Mouse (Mus musculus) mesoderm, embryonic 11.5 days (tissue): ENCODE measurements at regions not wholly inside any gene's neighbourhood (a gene's known extent, or its start where the extent isn't known, plus 50 kb on each side); places are given as distances from the start of the nearest gene placed in this dataset.

Source experiments
- DNase-seq: peaks from one replicate; pipeline ENCODE4 v3.0.0-alpha.2; 2012; ENCODE audit warnings: low read depth, low spot score

DNA sequence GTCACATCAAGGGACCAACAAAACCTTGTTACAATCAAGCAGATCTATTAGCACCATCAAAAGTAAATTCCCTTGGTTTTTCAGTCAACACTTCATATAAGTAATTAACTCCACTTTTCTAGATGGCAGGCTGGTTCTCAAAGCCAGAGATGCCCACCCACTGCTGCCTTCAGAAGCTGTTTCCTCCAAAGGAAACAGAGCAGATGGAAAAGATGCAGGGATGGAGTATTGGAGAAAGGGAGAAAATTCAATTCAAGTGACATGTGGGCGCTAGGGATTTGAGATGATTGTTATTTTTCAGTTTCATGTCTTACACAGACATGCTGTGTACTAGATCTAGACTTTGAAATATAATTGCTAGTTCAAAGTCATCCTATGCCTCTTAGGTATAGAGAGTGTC is 705.1 kb downstream of the Edem1 start:
- no peak for DNase-seq

DNA sequence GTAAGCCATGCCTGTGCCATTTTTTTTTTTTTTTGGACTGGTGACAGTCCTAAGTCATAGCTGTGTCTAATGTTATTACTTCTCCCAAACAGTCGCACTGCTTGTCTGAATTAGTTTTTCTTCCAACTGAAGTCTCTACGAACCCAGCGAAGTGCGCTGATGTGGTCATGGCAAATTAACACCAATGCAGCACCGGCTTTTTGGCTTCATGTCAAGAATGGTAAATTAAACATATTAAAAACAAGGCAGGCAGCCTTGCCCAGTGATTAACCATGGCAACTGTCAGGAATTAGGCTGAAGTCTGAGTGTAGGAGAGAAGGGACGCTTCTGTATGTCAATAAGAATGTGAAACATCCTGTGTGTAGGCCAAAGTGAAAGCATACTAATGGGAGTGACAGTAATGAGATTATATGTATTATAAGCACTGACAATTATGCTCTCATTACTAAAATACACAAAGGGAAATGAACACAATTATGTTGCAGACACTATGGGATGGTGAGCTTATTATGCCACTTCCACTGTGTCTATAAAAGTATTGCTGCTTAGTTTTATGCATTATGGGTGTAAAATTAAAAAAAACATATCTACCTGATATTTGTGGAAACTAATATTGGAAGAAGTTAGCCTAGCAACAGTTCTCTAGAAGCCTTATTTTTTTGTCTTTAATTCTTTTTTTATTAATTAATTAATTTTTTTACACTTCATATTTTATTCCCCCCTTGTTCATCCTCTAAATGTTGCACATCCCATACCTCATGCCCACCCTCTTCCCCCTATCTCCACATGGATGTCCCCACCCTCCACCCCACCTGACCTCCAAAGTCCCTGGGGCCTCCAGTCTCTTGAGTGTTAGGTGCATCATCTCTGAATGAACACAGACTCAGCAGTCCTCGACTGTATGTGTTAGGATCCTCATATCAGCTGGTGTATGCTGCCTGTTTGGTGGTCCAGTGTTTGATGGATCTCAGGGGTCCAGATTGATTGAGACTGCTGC is 714.8 kb downstream of the Edem1 start:
- peak; percentile 33 for DNase-seq

DNA sequence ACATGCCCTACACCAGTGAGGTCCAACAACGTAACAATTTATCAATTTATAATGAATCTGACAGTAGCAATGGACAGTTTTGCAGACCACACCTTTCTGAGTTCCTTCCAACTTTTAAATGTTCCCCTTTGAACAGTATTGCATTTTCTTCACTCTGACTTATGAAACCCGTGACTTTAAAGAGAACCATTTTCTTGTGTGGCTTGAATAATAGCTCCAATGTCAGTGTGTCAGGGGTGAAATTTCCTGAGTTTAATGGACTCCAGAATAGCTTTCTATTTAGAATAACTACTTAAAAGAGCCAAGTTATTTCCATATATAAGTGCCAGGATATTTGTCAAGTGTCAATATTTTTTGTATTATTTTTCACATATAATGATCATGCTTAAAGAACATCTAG is 723.9 kb downstream of the Edem1 start:
- no peak for DNase-seq
